Mouse (Mus musculus) hindbrain, embryonic 10.5 days (tissue): ENCODE results near the gene Tmem102. TPM values are rescaled to one million over a fixed set of nuclear protein-coding genes. Genes with fewer than 3 reads are reported as not detected.

Experiments used
- DNase-seq: peaks from one replicate; pipeline ENCODE4 v3.0.0-alpha.2; 2017; ENCODE audit warnings: low spot score
- H3K27ac ChIP-seq: fragments of 300-500 bp; sonication (generic); 2 replicates; pipeline ENCODE4 v1.5.1; 2016; ENCODE audit warnings: mild to moderate bottlenecking, moderate library complexity
- H3K27me3 ChIP-seq: fragments of 300-500 bp; sonication (generic); 2 replicates; pipeline ENCODE4 v1.6.1; 2016; ENCODE audit warnings: mild to moderate bottlenecking; ENCODE audit not compliant: poor library complexity, insufficient read depth, severe bottlenecking
- H3K36me3 ChIP-seq: fragments of 300-500 bp; sonication (generic); 2 replicates; pipeline ENCODE4 v1.6.1; 2016; ENCODE audit warnings: mild to moderate bottlenecking, moderate library complexity
- H3K4me1 ChIP-seq: fragments of 300-500 bp; sonication (generic); replicated peaks from 2 replicates; pipeline ENCODE4 v1.6.1; 2016; ENCODE audit warnings: mild to moderate bottlenecking
- H3K4me3 ChIP-seq: fragments of 300-500 bp; sonication (generic); 2 replicates; pipeline ENCODE4 v1.5.1; 2016; ENCODE audit warnings: mild to moderate bottlenecking, moderate library complexity
- H3K9me3 ChIP-seq: fragments of 300-500 bp; sonication (generic); 2 replicates; pipeline ENCODE4 v1.6.1; 2016; ENCODE audit warnings: mild to moderate bottlenecking, moderate library complexity
- WGBS: fragments of 180-500 bp; shearing (Covaris S2); methylation state at CpG from one replicate; pipeline ENCODE4 v1.1.7; 2016; 5-methylcytosine and 5-hydroxymethylcytosine counted together
- polyA plus RNA-seq: library from polyadenylated mRNA; unstranded; fragments of >200 nt; fragmentation: Nextera tagmentation; extraction: Ambion mirVana; gene quantifications from 2 replicates; pipeline ENCODE4 v1.2.1, GENCODE M21; 2016

The Tmem102 gene
- polyA plus RNA-seq, 1 experiment from 2014 or later: 1.3 TPM

GRCm38 (mm10) chr11:69795983-69796435 lies 9.4 kb downstream of the Tmem102 start:
- Histone ChIP-seq H3K27me3 (peaks cover 81% of the 10 kb centered on the region), H3K4me3 (peak overlapping the region; percentile 60), H3K27ac (peak overlapping the region; percentile 79), H3K9me3 (no peaks in the 10 kb centered on the region), H3K4me1 (peaks cover 41% of the 10 kb centered on the region), H3K36me3 (no peaks in the 10 kb centered on the region)
- no peak for DNase-seq
- WGBS: 4% methylated on average over 13 of the region's 13 CpGs

DNA sequence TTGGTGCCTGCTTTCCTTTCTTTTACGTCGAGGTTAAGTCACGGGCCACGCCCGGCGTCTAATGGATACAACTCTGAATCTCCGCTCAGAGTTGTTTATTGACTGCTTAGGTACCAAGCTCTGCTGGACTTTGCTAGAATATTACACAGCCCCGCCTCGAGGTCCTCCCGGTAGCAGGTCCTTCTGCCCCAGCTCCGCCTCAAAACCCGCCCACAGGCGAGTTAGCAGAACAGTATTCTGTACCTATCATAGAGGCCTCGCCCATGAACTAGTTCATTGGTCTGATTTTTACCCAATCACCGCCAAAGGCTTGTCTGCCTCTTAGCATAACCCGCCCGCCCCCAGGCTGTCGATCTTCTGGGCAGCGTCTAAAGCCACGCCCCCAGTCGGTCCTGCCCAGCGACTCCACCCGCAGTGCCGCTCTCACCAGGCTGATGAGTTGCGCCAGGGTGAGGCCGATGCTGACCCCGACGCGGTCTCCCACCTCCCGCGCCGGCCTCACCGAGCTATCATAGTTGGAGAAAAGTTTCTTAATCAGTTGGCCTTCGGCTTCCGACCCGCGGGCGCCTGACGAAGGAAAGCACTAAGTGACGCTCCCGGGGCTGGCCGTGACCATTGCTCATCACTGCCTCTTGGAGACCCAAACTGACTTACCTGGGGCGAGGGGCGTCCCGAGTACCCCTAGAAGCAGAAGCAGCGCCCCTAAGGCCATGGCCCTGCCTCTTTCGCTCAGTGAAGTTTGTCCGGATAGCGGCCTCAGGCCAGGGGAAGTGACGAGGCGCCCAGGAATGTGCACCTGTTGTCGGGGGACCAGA lies 10.0 kb downstream of the Tmem102 start, which contains the start of gene Chrnb1:
Chrnb1 (minus strand) TSS at position 776 of the 815 bp plus-strand sequence.
- Histone ChIP-seq H3K4me3 (peak within 1 kb of the TSS; percentile 60), H3K4me1 (peaks cover 35% of the 10 kb centered on the region), H3K27ac (peak within 1 kb of the TSS; percentile 79), H3K36me3 (no peaks in the 10 kb centered on the region), H3K27me3 (peaks cover 75% of the 10 kb centered on the region), H3K9me3 (no peaks in the 10 kb centered on the region)
- peak; percentile 91 for DNase-seq
- 2% methylated on average over 52 of the region's 52 CpGs for WGBS

DNA sequence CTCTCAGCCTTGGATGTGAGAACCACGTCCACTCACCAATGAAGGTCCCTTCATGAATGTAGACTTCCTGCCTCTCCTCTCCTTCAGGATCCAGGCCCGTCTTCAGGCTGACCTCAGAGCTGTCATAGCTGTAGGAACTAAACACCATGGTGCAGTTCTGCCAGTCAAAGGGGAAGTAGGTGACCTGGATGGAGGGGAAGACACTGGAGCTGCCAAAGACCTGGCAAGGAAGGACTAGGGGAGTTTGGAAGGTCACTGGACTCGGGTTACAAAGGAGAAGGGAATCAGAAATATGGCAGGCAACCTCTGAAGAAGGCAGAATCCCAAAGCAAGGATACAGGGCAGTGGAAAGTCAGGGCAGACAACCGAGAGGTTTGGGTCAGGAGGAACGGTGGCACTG lies 12.0 kb downstream of the Tmem102 start:
- no peaks in the 10 kb centered on the region for H3K9me3 ChIP-seq
- H3K4me1 ChIP-seq: peaks cover 16% of the 10 kb centered on the region
- no peak for DNase-seq
- WGBS: 66% methylated on average over 5 of the region's 5 CpGs
- H3K4me3 ChIP-seq: no peak overlapping the region
- H3K27ac ChIP-seq: no peak overlapping the region
- peaks cover 56% of the 10 kb centered on the region for H3K27me3 ChIP-seq
- H3K36me3 ChIP-seq: no peaks in the 10 kb centered on the region

DNA sequence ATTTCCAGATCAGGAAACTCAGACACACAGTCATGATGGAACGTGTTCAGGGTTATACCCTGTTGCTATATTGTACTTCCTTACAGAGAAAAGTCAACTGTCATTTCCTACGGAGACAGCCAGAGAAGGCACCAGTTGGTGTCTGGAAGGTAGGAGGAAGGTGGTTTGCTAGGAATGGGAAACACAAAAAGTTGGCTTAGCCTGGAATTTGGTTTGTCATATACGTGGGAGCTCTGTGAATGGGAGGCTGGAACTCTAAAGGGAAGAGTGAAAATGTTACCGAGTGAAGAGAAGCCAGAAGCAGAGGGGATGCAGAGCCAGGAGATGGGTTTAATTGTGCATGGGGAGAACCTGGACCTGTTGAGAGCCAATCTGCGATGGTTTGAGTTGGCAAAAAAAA lies 14.0 kb downstream of the Tmem102 start:
- Histone ChIP-seq H3K27ac (no peak overlapping the region), H3K4me3 (no peak overlapping the region), H3K27me3 (peaks cover 40% of the 10 kb centered on the region), H3K9me3 (no peaks in the 10 kb centered on the region), H3K36me3 (no peaks in the 10 kb centered on the region), H3K4me1 (peaks cover 11% of the 10 kb centered on the region)
- 72% methylated on average over 5 of the region's 5 CpGs for WGBS
- no peak for DNase-seq

- no peaks in the 10 kb centered on the region; the same call in 1 of the 2 replicates for H3K4me1 ChIP-seq
- H3K36me3 ChIP-seq: no peaks in the 10 kb centered on the region
- H3K27ac ChIP-seq: no peak overlapping the region
- peaks cover 29% of the 10 kb centered on the region for H3K27me3 ChIP-seq
- DNase-seq: no peak
- WGBS: 69% methylated on average over 5 of the region's 5 CpGs
- H3K9me3 ChIP-seq: no peaks in the 10 kb centered on the region
- H3K4me3 ChIP-seq: no peak overlapping the region
These were observed 16.0 kb downstream of the Tmem102 start for GRCm38 (mm10) chr11:69789431-69789830.

- H3K27ac ChIP-seq: no peak overlapping the region
- no peaks in the 10 kb centered on the region for H3K9me3 ChIP-seq
- DNase-seq: no peak
- H3K4me1 ChIP-seq: no peaks in the 10 kb centered on the region; the same call in 1 of the 2 replicates
- WGBS: 85% methylated on average over 5 of the region's 5 CpGs
- H3K36me3 ChIP-seq: no peaks in the 10 kb centered on the region
- H3K27me3 ChIP-seq: peaks cover 10% of the 10 kb centered on the region
- no peak overlapping the region for H3K4me3 ChIP-seq
These were observed 18.1 kb downstream of the Tmem102 start for GRCm38 (mm10) chr11:69787306-69787705.

GRCm38 (mm10) chr11:69784793-69785272 lies 20.6 kb downstream of the Tmem102 start:
- Histone ChIP-seq H3K4me1 (no peaks in the 10 kb centered on the region; the same call in none of the 2 replicates), H3K36me3 (no peaks in the 10 kb centered on the region), H3K9me3 (no peaks in the 10 kb centered on the region), H3K27me3 (peaks cover 19% of the 10 kb centered on the region), H3K27ac (no peak overlapping the region), H3K4me3 (peak overlapping the region; percentile 1; the same call in 1 of the 2 replicates)
- 43% methylated on average over 15 of the region's 15 CpGs for WGBS
- no peak for DNase-seq

DNA sequence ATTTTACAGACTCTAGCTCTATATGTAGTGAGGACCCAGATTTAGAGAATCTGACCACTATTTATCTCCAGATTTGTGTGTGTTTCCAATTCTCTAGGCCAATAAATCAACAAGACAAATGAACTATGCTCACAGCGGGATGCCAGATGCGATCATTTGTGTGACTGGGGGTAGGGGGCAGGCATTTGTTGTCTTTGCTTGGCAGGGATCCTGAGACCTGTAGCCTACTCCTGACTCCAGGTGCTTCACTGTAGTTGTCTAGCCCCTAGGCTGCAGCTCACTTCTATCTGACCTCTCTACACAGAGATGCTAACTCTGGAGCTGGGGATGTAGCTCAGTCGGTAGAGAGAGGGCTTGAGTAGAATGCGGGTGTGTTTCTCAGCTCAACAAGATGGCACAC lies 23.6 kb downstream of the Tmem102 start:
- Histone ChIP-seq H3K27ac (no peak overlapping the region), H3K27me3 (peaks cover 49% of the 10 kb centered on the region), H3K4me3 (no peak overlapping the region), H3K9me3 (no peaks in the 10 kb centered on the region), H3K4me1 (peaks cover 17% of the 10 kb centered on the region), H3K36me3 (peaks cover 3% of the 10 kb centered on the region; the same call in 1 of the 2 replicates)
- 38% methylated on average over 4 of the region's 4 CpGs for WGBS
- no peak for DNase-seq

DNA sequence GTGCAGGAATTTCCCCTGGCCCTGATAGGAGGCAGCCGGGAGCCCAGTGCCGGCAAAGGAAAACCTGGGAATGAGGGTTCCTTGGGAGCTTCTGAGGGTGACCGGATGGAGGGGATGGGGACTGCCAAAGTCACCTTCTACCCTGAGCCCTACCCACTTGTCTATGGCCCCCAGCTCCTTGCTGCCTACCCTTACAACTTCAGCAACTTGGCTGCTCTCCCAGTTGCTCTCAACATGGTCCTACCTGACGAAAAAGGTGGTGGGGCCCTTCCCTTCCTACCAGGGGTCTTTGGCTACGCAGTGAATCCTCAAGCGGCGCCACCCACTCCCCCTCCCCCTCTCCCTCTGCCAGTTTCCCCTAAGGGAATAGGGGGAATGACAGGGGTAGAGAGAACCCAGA lies 26.4 kb downstream of the Tmem102 start:
- peaks cover 22% of the 10 kb centered on the region for H3K4me1 ChIP-seq
- H3K9me3 ChIP-seq: no peaks in the 10 kb centered on the region
- H3K27me3 ChIP-seq: peaks cover 61% of the 10 kb centered on the region
- no peak for DNase-seq
- no peak overlapping the region for H3K4me3 ChIP-seq
- WGBS: 45% methylated on average over 7 of the region's 7 CpGs
- H3K36me3 ChIP-seq: peaks cover 11% of the 10 kb centered on the region
- H3K27ac ChIP-seq: 0 out of 2 replicates have a peak overlapping the region, but pooled peaks have one; percentile 29

DNA sequence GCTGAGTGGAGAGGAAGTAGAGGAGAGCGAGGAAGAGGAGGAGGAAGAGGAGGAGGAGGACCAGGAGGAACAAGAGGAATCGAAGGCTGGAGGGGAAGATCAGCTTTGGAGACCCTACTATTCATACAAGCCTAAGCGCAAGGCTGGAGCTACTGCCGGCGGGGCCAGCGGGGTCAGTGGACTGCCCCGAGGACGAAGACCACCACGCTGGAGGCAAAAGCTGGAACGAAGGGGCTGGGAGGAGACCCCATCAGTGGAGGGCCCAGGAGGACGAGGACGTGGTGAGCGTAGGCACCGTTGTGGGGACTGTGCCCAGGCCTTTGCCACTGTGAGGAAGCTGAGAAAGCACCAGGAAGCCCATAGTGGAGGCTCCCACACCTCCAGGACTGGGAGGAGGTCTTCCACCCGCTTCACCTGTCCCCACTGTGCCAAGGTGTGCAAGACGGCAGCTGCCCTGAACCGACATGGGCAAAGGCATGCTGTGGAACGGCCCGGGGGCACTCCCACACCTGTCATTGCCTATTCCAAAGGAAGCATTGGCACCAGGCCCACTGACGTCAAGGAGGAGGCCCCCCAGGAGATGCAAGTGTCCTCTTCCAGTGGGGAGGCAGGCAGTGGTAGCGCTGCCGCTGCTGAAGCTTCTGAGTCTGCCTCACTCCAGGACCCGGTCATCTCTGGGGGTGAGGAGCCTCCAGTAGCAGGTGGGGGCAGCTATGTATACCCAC lies 27.0 kb downstream of the Tmem102 start:
- Histone ChIP-seq H3K4me1 (peaks cover 22% of the 10 kb centered on the region), H3K27ac (0 out of 2 replicates have a peak overlapping the region, but pooled peaks have one; percentile 40), H3K36me3 (peaks cover 11% of the 10 kb centered on the region), H3K27me3 (peaks cover 61% of the 10 kb centered on the region), H3K9me3 (no peaks in the 10 kb centered on the region), H3K4me3 (no peak overlapping the region; the same call in 1 of the 2 replicates)
- no peak for DNase-seq
- 59% methylated on average over 23 of the region's 23 CpGs for WGBS

DNA sequence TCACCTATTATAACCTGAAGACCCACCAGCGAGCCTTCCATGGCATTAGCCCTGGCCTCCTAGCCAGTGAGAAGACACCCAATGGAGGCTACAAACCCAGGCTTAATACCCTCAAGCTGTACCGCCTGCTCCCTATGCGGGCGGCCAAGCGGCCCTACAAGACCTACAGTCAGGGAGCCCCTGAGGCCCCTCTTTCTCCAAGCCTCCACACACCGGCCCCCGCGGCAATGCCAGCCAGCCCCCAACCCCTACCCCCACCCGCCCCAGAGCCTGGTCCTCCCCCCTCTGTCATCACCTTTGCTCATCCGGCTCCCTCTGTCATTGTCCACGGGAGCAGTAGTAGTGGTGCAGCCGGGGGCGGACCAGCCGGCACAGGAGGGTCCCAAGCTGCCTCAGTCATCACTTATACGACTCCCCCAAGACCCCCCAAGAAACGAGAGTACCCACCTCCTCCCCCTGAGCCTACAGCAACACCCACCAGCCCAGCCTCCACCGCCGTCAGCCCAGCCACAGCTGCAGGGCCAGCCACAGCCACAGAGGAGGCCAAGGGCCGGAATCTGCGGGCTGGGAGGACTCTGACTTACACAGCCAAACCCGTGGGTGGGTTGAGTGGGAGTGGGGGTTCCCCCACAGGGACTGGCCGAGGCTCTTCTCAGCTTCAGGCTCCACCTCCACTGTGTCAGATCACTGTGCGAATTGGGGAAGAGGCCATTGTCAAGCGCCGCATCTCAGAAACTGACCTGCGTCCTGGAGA lies 27.7 kb downstream of the Tmem102 start:
- Histone ChIP-seq H3K27me3 (peaks cover 61% of the 10 kb centered on the region), H3K36me3 (peaks cover 11% of the 10 kb centered on the region), H3K4me1 (peaks cover 22% of the 10 kb centered on the region), H3K27ac (peak overlapping the region; percentile 40; the same call in 1 of the 2 replicates), H3K4me3 (no peak overlapping the region; the same call in 1 of the 2 replicates), H3K9me3 (no peaks in the 10 kb centered on the region)
- WGBS: 61% methylated on average over 26 of the region's 26 CpGs
- DNase-seq: no peak

GRCm38 (mm10) chr11:69776488-69776887 lies 28.9 kb downstream of the Tmem102 start:
- Histone ChIP-seq H3K27me3 (peaks cover 52% of the 10 kb centered on the region), H3K9me3 (no peaks in the 10 kb centered on the region), H3K4me1 (peaks cover 22% of the 10 kb centered on the region), H3K36me3 (peaks cover 11% of the 10 kb centered on the region), H3K27ac (no peak overlapping the region), H3K4me3 (no peak overlapping the region; the same call in 1 of the 2 replicates)
- WGBS: 85% methylated on average over 20 of the region's 20 CpGs
- DNase-seq: no peak
